Mouse (Mus musculus): ENCODE measurements at regions not wholly inside any gene's neighbourhood (a gene's known extent, or its start where the extent isn't known, plus 50 kb on each side); places are given as distances from the start of the nearest gene placed in this dataset.

GRCm38 (mm10) chr7:52399513-52399912 is 384.0 kb upstream of the 1700015G11Rik start:
- Histone ChIP-seq H3K27ac (ENCODE audit: low read length) (no peak overlapping the region), H3K4me3 (ENCODE audit: low read depth, low read length) (no peak overlapping the region), H3K9ac (replicated peaks; ENCODE audit: low read depth) (no peak overlapping the region), H3K4me2 (replicated peaks; ENCODE audit: low read depth, low read length) (no peak overlapping the region), H3K36me3 (ENCODE audit: insufficient read depth, low read length) (no peaks in the 10 kb centered on the region), H3K9me3 (ENCODE audit: low read length) (no peaks in the 10 kb centered on the region), H3K4me1 (ENCODE audit: insufficient read depth, low read depth, low read length) (no peaks in the 10 kb centered on the region), H3K27me3 (replicated peaks; ENCODE audit: insufficient read depth, low read length) (no peaks in the 10 kb centered on the region)
- no peak for ATAC-seq
- TF ChIP-seq CTCF (IDR thresholded peaks at IDR 0.05) (no peak), EP300 (IDR thresholded peaks at IDR 0.05) (no peak)
- WGBS = 75% methylated on average over 3 of the region's 3 CpGs
- no peak for DNase-seq (ENCODE audit: low spot score)

GRCm38 (mm10) chr7:52391793-52392192 is 376.3 kb upstream of the 1700015G11Rik start:
- no peaks in the 10 kb centered on the region for H3K4me1 ChIP-seq (ENCODE audit: insufficient read depth, low read depth, low read length)
- TF ChIP-seq EP300 (IDR thresholded peaks at IDR 0.05) (no peak), CTCF (IDR thresholded peaks at IDR 0.05) (peak; percentile 58)
- H3K4me3 ChIP-seq (ENCODE audit: low read depth, low read length) = no peak overlapping the region
- H3K9me3 ChIP-seq (ENCODE audit: low read length) = no peaks in the 10 kb centered on the region
- H3K36me3 ChIP-seq (ENCODE audit: insufficient read depth, low read length) = no peaks in the 10 kb centered on the region
- no peak for ATAC-seq
- H3K27me3 ChIP-seq (replicated peaks; ENCODE audit: insufficient read depth, low read length) = no peaks in the 10 kb centered on the region
- no peak overlapping the region for H3K9ac ChIP-seq (replicated peaks; ENCODE audit: low read depth)
- WGBS = 20% methylated on average over 2 of the region's 2 CpGs
- peak; percentile 36 for DNase-seq (ENCODE audit: low spot score)
- no peak overlapping the region for H3K4me2 ChIP-seq (replicated peaks; ENCODE audit: low read depth, low read length)
- no peak overlapping the region for H3K27ac ChIP-seq (ENCODE audit: low read length)

All from lung, postnatal 0 days (tissue).